ENCODE assay signal across 30 mouse cellular contexts in the genomic region with DNA sequence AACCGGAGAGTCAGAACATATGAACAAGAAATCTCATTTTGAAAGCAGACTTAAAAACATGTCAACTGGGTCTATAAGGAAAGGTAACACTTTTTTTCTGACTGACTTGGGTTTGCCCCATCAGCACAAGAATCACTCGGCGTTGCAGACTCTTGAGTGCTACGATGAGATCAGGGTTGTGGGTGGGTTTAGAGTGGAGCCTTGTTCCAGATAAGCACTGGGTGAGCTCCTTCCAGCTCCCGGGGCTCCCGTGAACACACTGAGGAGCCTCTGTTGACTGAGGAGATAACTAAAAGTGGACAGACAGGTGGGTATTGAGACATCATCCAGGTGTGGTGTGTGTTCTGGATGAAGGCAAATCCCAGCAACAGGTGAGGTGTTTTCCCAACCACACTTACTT. TPM values are rescaled to one million over a fixed set of nuclear protein-coding genes. Genes with fewer than 3 reads are reported as not detected.
"Had no signal": no experiment of that assay in that cellular context is flagged by ENCODE, and none has a peak within 500 bp of the region (broad histone marks: within the 10 kb centered on the region; RNA-seq: fewer than 3 reads in every experiment).

No protein-coding gene starts in this region.

- H3K27me3 ChIP-seq: midbrain, embryonic 13.5 days had no signal

- H3K4me3 ChIP-seq: left cerebral cortex, adult 2 months; midbrain, embryonic 10.5 days; midbrain, embryonic 13.5 days; myocyte had no signal

- ATAC-seq: intestine, postnatal 0 days; midbrain, embryonic 13.5 days; midbrain, embryonic 16.5 days had no signal

- H3K27ac ChIP-seq: kidney, postnatal 0 days; left cerebral cortex, adult 2 months; midbrain, embryonic 10.5 days; midbrain, embryonic 13.5 days had no signal

- DNase-seq: kidney, adult 2 months; kidney, postnatal 36 days; layer of hippocampus, postnatal 36 days; lung, adult 2 months; lung, postnatal 14 days; lung, postnatal 4 days; thymus, adult 18-20 months; thymus, postnatal 14 days; thymus, postnatal 4 days had no signal

- H3K4me2 ChIP-seq: midbrain, embryonic 13.5 days had no signal

- H3K4me1 ChIP-seq: midbrain, embryonic 10.5 days; midbrain, embryonic 13.5 days had no signal

- H3K9me3 ChIP-seq: midbrain, embryonic 10.5 days; midbrain, embryonic 13.5 days had no signal

- H3K36me3 ChIP-seq: midbrain, embryonic 10.5 days; midbrain, embryonic 13.5 days had no signal

- H3K9ac ChIP-seq: midbrain, embryonic 13.5 days had no signal

RNA-seq across cellular contexts. Expression of gene Syt8, which starts 21.4 kb away (rescaled TPM):
- total RNA-seq: layer of hippocampus, postnatal 10 days; layer of hippocampus, postnatal 36 days; left cerebral cortex, adult 2 months; left cerebral cortex, postnatal 10 days; left cerebral cortex, postnatal 36 days; megakaryocyte, adult 5-6 weeks; monocyte, adult 5-6 weeks had no signal
- polyA plus RNA-seq: kidney, embryonic 14.5 days; limb, embryonic 11.5 days; midbrain, embryonic 10.5 days; midbrain, embryonic 13.5 days; midbrain, embryonic 16.5 days; neural tube, embryonic 11.5 days; neural tube, embryonic 14.5 days had no signal

RNA-seq across cellular contexts. Expression of gene Tnni2, which starts 28.3 kb away (rescaled TPM):
- total RNA-seq: layer of hippocampus, postnatal 10 days; layer of hippocampus, postnatal 36 days had no signal
- polyA plus RNA-seq: testis, adult 2 months had no signal

RNA-seq across cellular contexts. Expression of gene Gm49369, which starts 30.8 kb away (rescaled TPM):
- total RNA-seq: layer of hippocampus, postnatal 36 days had no signal
- polyA plus RNA-seq: intestine, embryonic 14.5 days; intestine, postnatal 0 days; kidney, embryonic 14.5 days; kidney, postnatal 0 days; midbrain, embryonic 10.5 days; midbrain, embryonic 13.5 days; neural tube, embryonic 11.5 days; small intestine, adult 2 months; spleen, adult 2 months; stomach, embryonic 16.5 days; testis, adult 2 months had no signal

RNA-seq across cellular contexts. Expression of gene Ifitm10, which starts 39.7 kb away (rescaled TPM):
- polyA plus RNA-seq: neural tube, embryonic 11.5 days; testis, adult 2 months had no signal
